Mouse (Mus musculus): ENCODE data around the gene Cbfa2t3. TPM values are rescaled to one million over a fixed set of nuclear protein-coding genes. Genes with fewer than 3 reads are reported as not detected.
"Not testable (repeated sequence)": the region's sequence is repeated elsewhere in the genome, so short reads cannot be mapped to it uniquely, and the experiment has no call there.

Gene Cbfa2t3
- polyA plus RNA-seq, 1 experiment from 2014 or later: 20.2 TPM

GRCm38 (mm10) chr8:122640825-122641224 lies 58.1 kb downstream of the Cbfa2t3 start:
- WGBS: 86% methylated on average over 4 of the region's 4 CpGs
- H3K36me3 ChIP-seq: peaks cover 61% of the 10 kb centered on the region

GRCm38 (mm10) chr8:122639521-122640248 lies 59.2 kb downstream of the Cbfa2t3 start:
- H3K36me3 ChIP-seq: peaks cover 65% of the 10 kb centered on the region
- 48% methylated on average over 16 of the region's 16 CpGs for WGBS

More at GRCm38 (mm10) chr8:122640825-122641224, 58.1 kb downstream of the Cbfa2t3 start:
- no peak overlapping the region for H3K4me3 ChIP-seq (replicated peaks)
- peaks cover 19% of the 10 kb centered on the region for H3K4me1 ChIP-seq (replicated peaks)
- H3K9ac ChIP-seq (replicated peaks): no peak overlapping the region
- H3K27ac ChIP-seq: no peak overlapping the region
- no peak overlapping the region for H3K4me2 ChIP-seq (replicated peaks)
- no peaks in the 10 kb centered on the region for H3K27me3 ChIP-seq
- no peaks in the 10 kb centered on the region for H3K9me3 ChIP-seq
- no peak for ATAC-seq

GRCm38 (mm10) chr8:122638601-122639000 lies 60.3 kb downstream of the Cbfa2t3 start:
- Histone ChIP-seq H3K4me3 (replicated peaks) (no peak overlapping the region), H3K9ac (replicated peaks) (no peak overlapping the region; the same call in 1 of the 2 replicates), H3K9me3 (no peaks in the 10 kb centered on the region), H3K27me3 (no peaks in the 10 kb centered on the region), H3K4me2 (replicated peaks) (no peak overlapping the region), H3K36me3 (peaks cover 75% of the 10 kb centered on the region), H3K4me1 (replicated peaks) (peaks cover 19% of the 10 kb centered on the region), H3K27ac (no peak overlapping the region)
- WGBS: 75% methylated on average over 16 of the region's 16 CpGs
- no peak for ATAC-seq

More at GRCm38 (mm10) chr8:122639521-122640248, 59.2 kb downstream of the Cbfa2t3 start:
- Histone ChIP-seq H3K27ac (peak overlapping the region; percentile 39; the same call in 1 of the 2 replicates), H3K9me3 (no peaks in the 10 kb centered on the region), H3K27me3 (no peaks in the 10 kb centered on the region), H3K4me2 (replicated peaks) (no peak overlapping the region), H3K4me1 (replicated peaks) (peaks cover 19% of the 10 kb centered on the region), H3K4me3 (replicated peaks) (no peak overlapping the region), H3K9ac (replicated peaks) (no peak overlapping the region)
- peak; percentile 69 for ATAC-seq

- Histone ChIP-seq H3K4me2 (replicated peaks) (no peak overlapping the region), H3K27me3 (no peaks in the 10 kb centered on the region), H3K27ac (no peak overlapping the region), H3K4me3 (replicated peaks) (no peak overlapping the region), H3K36me3 (peaks cover 77% of the 10 kb centered on the region), H3K9ac (replicated peaks) (no peak overlapping the region), H3K9me3 (no peaks in the 10 kb centered on the region), H3K4me1 (replicated peaks) (peaks cover 19% of the 10 kb centered on the region)
- ATAC-seq: no peak
- 89% methylated on average over 9 of the region's 9 CpGs for WGBS
Observed at GRCm38 (mm10) chr8:122637230-122637629, 61.7 kb downstream of the Cbfa2t3 start.

- Histone ChIP-seq H3K4me3 (replicated peaks) (no peak overlapping the region), H3K9ac (replicated peaks) (no peak overlapping the region), H3K36me3 (peaks cover 77% of the 10 kb centered on the region), H3K27ac (no peak overlapping the region), H3K9me3 (no peaks in the 10 kb centered on the region), H3K27me3 (no peaks in the 10 kb centered on the region), H3K4me2 (replicated peaks) (no peak overlapping the region), H3K4me1 (replicated peaks) (peaks cover 19% of the 10 kb centered on the region)
- WGBS: 76% methylated on average over 9 of the region's 9 CpGs
- no peak for ATAC-seq
Observed at GRCm38 (mm10) chr8:122636803-122637175, 62.1 kb downstream of the Cbfa2t3 start.

GRCm38 (mm10) chr8:122635878-122636802 lies 62.8 kb downstream of the Cbfa2t3 start:
- Histone ChIP-seq H3K27ac (no peak overlapping the region), H3K27me3 (no peaks in the 10 kb centered on the region)

GRCm38 (mm10) chr8:122633205-122633604 lies 65.7 kb downstream of the Cbfa2t3 start:
- no peak overlapping the region for H3K27ac ChIP-seq
- no peak overlapping the region for H3K4me2 ChIP-seq (replicated peaks)
- H3K36me3 ChIP-seq: peaks cover 75% of the 10 kb centered on the region
- peaks cover 8% of the 10 kb centered on the region for H3K4me1 ChIP-seq (replicated peaks)
- no peaks in the 10 kb centered on the region for H3K9me3 ChIP-seq
- no peak overlapping the region for H3K4me3 ChIP-seq (replicated peaks)
- no peak for ATAC-seq
- no peak overlapping the region for H3K9ac ChIP-seq (replicated peaks)
- WGBS: 92% methylated on average over 14 of the region's 14 CpGs
- H3K27me3 ChIP-seq: peaks cover 8% of the 10 kb centered on the region

More at GRCm38 (mm10) chr8:122635878-122636802, 62.8 kb downstream of the Cbfa2t3 start:
- Histone ChIP-seq H3K4me2 (replicated peaks) (no peak overlapping the region), H3K9me3 (no peaks in the 10 kb centered on the region), H3K36me3 (peaks cover 75% of the 10 kb centered on the region), H3K9ac (replicated peaks) (no peak overlapping the region), H3K4me1 (replicated peaks) (peaks cover 19% of the 10 kb centered on the region), H3K4me3 (replicated peaks) (no peak overlapping the region)
- ATAC-seq: no peak
- 84% methylated on average over 14 of the region's 14 CpGs for WGBS

GRCm38 (mm10) chr8:122632134-122632533 lies 66.8 kb downstream of the Cbfa2t3 start:
- H3K9ac ChIP-seq (replicated peaks); H3K4me3 ChIP-seq (replicated peaks); H3K9me3 ChIP-seq; H3K4me2 ChIP-seq (replicated peaks); H3K4me1 ChIP-seq (replicated peaks); ATAC-seq; H3K27ac ChIP-seq; H3K27me3 ChIP-seq: not testable (repeated sequence)
- peaks cover 65% of the 10 kb centered on the region for H3K36me3 ChIP-seq
- 69% methylated on average over 3 of the region's 3 CpGs for WGBS

GRCm38 (mm10) chr8:122630696-122631095 lies 68.2 kb downstream of the Cbfa2t3 start:
- WGBS: 52% methylated on average over 22 of the region's 22 CpGs
- ATAC-seq: no peak; the same call in 1 of the 2 replicates
- Histone ChIP-seq H3K4me1 (replicated peaks) (peaks cover 8% of the 10 kb centered on the region), H3K27me3 (peaks cover 8% of the 10 kb centered on the region), H3K9me3 (no peaks in the 10 kb centered on the region), H3K9ac (replicated peaks) (no peak overlapping the region), H3K36me3 (peaks cover 53% of the 10 kb centered on the region), H3K4me3 (replicated peaks) (no peak overlapping the region), H3K27ac (no peak overlapping the region), H3K4me2 (replicated peaks) (no peak overlapping the region)

GRCm38 (mm10) chr8:122629388-122629787 lies 69.5 kb downstream of the Cbfa2t3 start:
- Histone ChIP-seq H3K9me3 (no peaks in the 10 kb centered on the region), H3K4me1 (replicated peaks) (peaks cover 8% of the 10 kb centered on the region), H3K27ac (no peak overlapping the region), H3K9ac (replicated peaks) (no peak overlapping the region), H3K4me3 (replicated peaks) (no peak overlapping the region), H3K36me3 (peaks cover 40% of the 10 kb centered on the region), H3K27me3 (peaks cover 8% of the 10 kb centered on the region), H3K4me2 (replicated peaks) (no peak overlapping the region)
- 16% methylated on average over 10 of the region's 10 CpGs for WGBS
- no peak for ATAC-seq

GRCm38 (mm10) chr8:122626896-122627295 lies 72.0 kb downstream of the Cbfa2t3 start:
- Histone ChIP-seq H3K4me2 (replicated peaks) (no peak overlapping the region), H3K27me3 (peaks cover 8% of the 10 kb centered on the region), H3K36me3 (peaks cover 18% of the 10 kb centered on the region), H3K9ac (replicated peaks) (no peak overlapping the region), H3K4me1 (replicated peaks) (peaks cover 8% of the 10 kb centered on the region), H3K9me3 (no peaks in the 10 kb centered on the region), H3K4me3 (replicated peaks) (no peak overlapping the region), H3K27ac (no peak overlapping the region)
- no peak for ATAC-seq
- 87% methylated on average over 2 of the region's 2 CpGs for WGBS

GRCm38 (mm10) chr8:122625811-122626210 lies 73.1 kb downstream of the Cbfa2t3 start:
- Histone ChIP-seq H3K9ac (replicated peaks) (no peak overlapping the region), H3K27ac (no peak overlapping the region), H3K4me2 (replicated peaks) (no peak overlapping the region), H3K27me3 (peaks cover 7% of the 10 kb centered on the region), H3K9me3 (no peaks in the 10 kb centered on the region), H3K4me3 (replicated peaks) (no peak overlapping the region), H3K4me1 (replicated peaks) (peaks cover 8% of the 10 kb centered on the region), H3K36me3 (peaks cover 15% of the 10 kb centered on the region)
- WGBS: 83% methylated on average over 9 of the region's 9 CpGs
- ATAC-seq: no peak
